Comparison of ENCODE assay signal across 18 mouse cellular contexts in the genomic region with DNA sequence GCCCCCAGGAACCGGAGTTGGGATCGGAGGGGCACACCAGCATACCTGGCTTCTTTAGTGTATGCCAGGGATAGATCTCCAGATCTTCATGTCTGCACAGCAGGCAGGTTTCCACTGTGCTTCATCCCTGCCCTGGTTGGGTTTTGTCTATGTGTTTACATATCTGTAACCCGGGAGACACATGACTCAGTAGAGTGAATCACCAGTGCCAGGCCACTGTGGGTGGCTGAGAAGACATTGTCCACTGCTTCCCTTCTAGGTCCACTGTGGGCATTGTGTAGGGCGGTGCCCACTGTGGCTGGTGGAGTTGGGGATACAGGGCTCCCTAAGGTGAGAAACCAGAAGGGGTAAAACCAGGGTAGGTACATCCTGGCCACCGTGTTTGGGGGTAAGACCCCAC.
DNase-seq lines count a peak whose midpoint lies in the region; ATAC-seq and TF ChIP-seq lines count a peak whose summit lies in the region.
"Had no signal": no experiment of that assay in that cellular context is flagged by ENCODE, and none has a peak within 500 bp of the region (broad histone marks: within the 10 kb centered on the region; RNA-seq: fewer than 3 reads in every experiment).

No protein-coding gene starts in this region.

- no peaks in the 10 kb centered on the region for H3K9me3 ChIP-seq in intestine, postnatal 0 days (ENCODE audit: control insufficient read depth)
- no peaks in the 10 kb centered on the region for H3K9me3 ChIP-seq in intestine, embryonic 16.5 days (ENCODE audit: control insufficient read depth, low read length)
- H3K9me3 ChIP-seq: forebrain, embryonic 12.5 days; limb, embryonic 15.5 days; midbrain, embryonic 13.5 days; neural tube, embryonic 15.5 days had no signal

- TF ChIP-seq CTCF in intestine, postnatal 0 days (IDR thresholded peaks at IDR 0.05; ENCODE audit: low read depth), result no peak
- no peak for TF ChIP-seq CTCF in C2C12 (IDR thresholded peaks at IDR 0.05; ENCODE audit: control insufficient read depth, insufficient read depth, insufficient read length)

- H3ac ChIP-seq in C2C12 (ENCODE audit: control insufficient read depth, insufficient read length, low read depth), result no peak overlapping the region

- H3K4me1 ChIP-seq in intestine, postnatal 0 days (replicated peaks; ENCODE audit: control insufficient read depth, insufficient read depth, low read length), result peaks cover 8% of the 10 kb centered on the region; the same call in 1 of the 2 replicates
- H3K4me1 ChIP-seq in intestine, embryonic 16.5 days (ENCODE audit: control insufficient read depth, insufficient read depth, low read length), result peaks cover 15% of the 10 kb centered on the region

- peaks cover 9% of the 10 kb centered on the region; the same call in 1 of the 2 replicates for H3K36me3 ChIP-seq in intestine, postnatal 0 days (ENCODE audit: control insufficient read depth, insufficient read depth)
- no peaks in the 10 kb centered on the region for H3K36me3 ChIP-seq in intestine, embryonic 16.5 days (ENCODE audit: control insufficient read depth, insufficient read depth, low read length)
- H3K36me3 ChIP-seq in C2C12 (ENCODE audit: control insufficient read depth, insufficient read depth), result peaks cover 6% of the 10 kb centered on the region

- DNase-seq in 3T3-L1 (ENCODE audit: low read depth, low spot score), result peak; percentile 75
- peak; percentile 32 for DNase-seq in fibroblast of lung, adult 2 months (ENCODE audit: low read depth)
- DNase-seq in spleen, adult 18-20 months, result no peak
- no peak for DNase-seq in ovary, postnatal 10 days (ENCODE audit: low spot score)
- DNase-seq: cerebellum, adult 9-11 months; heart, postnatal 4 days; kidney, adult 8-10 months; kidney, postnatal 36 days; right cerebral cortex, postnatal 4 days; thymus, adult 18-20 months had no signal

- no peak overlapping the region for H3K27ac ChIP-seq in intestine, postnatal 0 days (ENCODE audit: low read depth, low read length)
- H3K27ac ChIP-seq in intestine, embryonic 16.5 days (ENCODE audit: low read length), result no peak overlapping the region
- H3K27ac ChIP-seq: forebrain, embryonic 12.5 days; hindbrain, postnatal 0 days; limb, embryonic 15.5 days; midbrain, embryonic 13.5 days; neural tube, embryonic 15.5 days had no signal

- peak; percentile 55 for ATAC-seq in intestine, postnatal 0 days
- ATAC-seq in intestine, embryonic 16.5 days, result no peak
- ATAC-seq: hindbrain, postnatal 0 days; midbrain, embryonic 13.5 days had no signal

- no peaks in the 10 kb centered on the region for H3K27me3 ChIP-seq in intestine, postnatal 0 days (replicated peaks; ENCODE audit: control insufficient read depth, insufficient read depth, low read length)
- no peaks in the 10 kb centered on the region for H3K27me3 ChIP-seq in intestine, embryonic 16.5 days (replicated peaks; ENCODE audit: control insufficient read depth, insufficient read depth, low read length)
- no peaks in the 10 kb centered on the region for H3K27me3 ChIP-seq in C2C12 (ENCODE audit: control insufficient read depth, insufficient read depth, insufficient read length)
- H3K27me3 ChIP-seq: forebrain, embryonic 12.5 days; limb, embryonic 15.5 days; midbrain, embryonic 13.5 days; neural tube, embryonic 15.5 days had no signal

- no peak overlapping the region for H3K4me3 ChIP-seq in intestine, postnatal 0 days (ENCODE audit: low read depth, low read length)
- no peak overlapping the region for H3K4me3 ChIP-seq in intestine, embryonic 16.5 days (ENCODE audit: low read length)
- no peak overlapping the region for H3K4me3 ChIP-seq in C2C12 (ENCODE audit: insufficient read depth, poor library complexity, severe bottlenecking)
- H3K4me3 ChIP-seq: forebrain, embryonic 12.5 days; limb, embryonic 15.5 days; midbrain, embryonic 13.5 days; neural tube, embryonic 15.5 days had no signal

- peaks cover 2% of the 10 kb centered on the region for H3K79me3 ChIP-seq in C2C12 (ENCODE audit: low read depth)

- no peak overlapping the region for H3K9ac ChIP-seq in intestine, postnatal 0 days (ENCODE audit: low read depth, low read length)
- no peak overlapping the region for H3K9ac ChIP-seq in intestine, embryonic 16.5 days (ENCODE audit: low read depth, low read length)
- H3K9ac ChIP-seq: forebrain, embryonic 12.5 days; limb, embryonic 15.5 days; midbrain, embryonic 13.5 days; neural tube, embryonic 15.5 days had no signal

- H3K79me2 ChIP-seq in C2C12 (ENCODE audit: control insufficient read depth, insufficient read depth), result peaks cover 16% of the 10 kb centered on the region

- no peak overlapping the region for H3K4me2 ChIP-seq in intestine, postnatal 0 days (replicated peaks; ENCODE audit: low read depth)
- no peak overlapping the region for H3K4me2 ChIP-seq in intestine, embryonic 16.5 days (ENCODE audit: low read depth, low read length)
- H3K4me2 ChIP-seq: forebrain, embryonic 12.5 days; limb, embryonic 15.5 days; midbrain, embryonic 13.5 days; neural tube, embryonic 15.5 days had no signal

- WGBS in intestine, postnatal 0 days, result 89% methylated on average over 5 of the region's 5 CpGs
- WGBS in intestine, embryonic 16.5 days, result 84% methylated on average over 5 of the region's 5 CpGs

TF ChIP-seq in C2C12, 6 proteins besides CTCF, POLR2A, EP300 and RAD21:
- TF ChIP-seq MAX (IDR thresholded peaks at IDR 0.05), result no peak
- no peak for TF ChIP-seq MYOG (IDR thresholded peaks at IDR 0.05; ENCODE audit: control insufficient read depth, extremely low read depth, insufficient read length)
- TF ChIP-seq FOSL1 (IDR thresholded peaks at IDR 0.05; ENCODE audit: insufficient read depth, low read length, poor library complexity, severe bottlenecking), result peak; percentile 76

Comparison
In these comparisons a context has a peak if more than half of its experiments do, and no peak if none do; other contexts are left out.
1. DNase-seq: peak in 3T3-L1 (single experiment) and fibroblast of lung, adult 2 months (single experiment); none in spleen, adult 18-20 months (0 of 2) and ovary, postnatal 10 days (single experiment).